Mouse (Mus musculus) frontal cortex, postnatal 14 days (tissue): Measurements from ENCODE around the gene P3h4.
A peak's percentile ranks its signal among the peaks of the same experiment; 100 is the strongest.

Experiments
- DNase-seq, 2 experiments: peaks; one replicate each; pipeline ENCODE4 v3.0.0; 2022; ENCODE audit warnings: low spot score in 2 of 2

P3h4 gene

GRCm38 (mm10) chr11:100408835-100409462 lies 5.7 kb downstream of the P3h4 start:
- no peak for DNase-seq

GRCm38 (mm10) chr11:100408076-100408834 lies 6.4 kb downstream of the P3h4 start:
- peak in 1 of 2 experiments; percentile 57 for DNase-seq

- DNase-seq, result no peak
Observed at GRCm38 (mm10) chr11:100406995-100407705, 7.5 kb downstream of the P3h4 start.

- DNase-seq, result no peak
Observed at GRCm38 (mm10) chr11:100406273-100406672, 8.4 kb downstream of the P3h4 start.

GRCm38 (mm10) chr11:100404456-100405074 lies 10.1 kb downstream of the P3h4 start:
- no peak for DNase-seq

GRCm38 (mm10) chr11:100403445-100404134 lies 11.0 kb downstream of the P3h4 start:
- no peak for DNase-seq

- no peak for DNase-seq
Observed at GRCm38 (mm10) chr11:100402682-100403081, 12.0 kb downstream of the P3h4 start.

GRCm38 (mm10) chr11:100402240-100402639 lies 12.4 kb downstream of the P3h4 start:
- no peak for DNase-seq

- DNase-seq, result no peak
Observed at GRCm38 (mm10) chr11:100400842-100401241, 13.8 kb downstream of the P3h4 start.

- DNase-seq, result no peak
Observed at GRCm38 (mm10) chr11:100399727-100400538, 14.7 kb downstream of the P3h4 start.

- no peak for DNase-seq
Observed at GRCm38 (mm10) chr11:100399320-100399719, 15.3 kb downstream of the P3h4 start.

- DNase-seq, result no peak
Observed at GRCm38 (mm10) chr11:100398517-100398916, 16.1 kb downstream of the P3h4 start.

- DNase-seq, result peak; percentile 99 to 100
Observed at GRCm38 (mm10) chr11:100397600-100398389, 16.8 kb downstream of the P3h4 start, which contains the start of gene Jup. Gene Jup, minus strand, starts transcription at chr11:100397763.

- DNase-seq, result no peak
Observed at GRCm38 (mm10) chr11:100396886-100397599, 17.6 kb downstream of the P3h4 start.

GRCm38 (mm10) chr11:100395861-100396631 lies 18.6 kb downstream of the P3h4 start:
- no peak for DNase-seq

- no peak for DNase-seq
Observed at GRCm38 (mm10) chr11:100395200-100395599, 19.4 kb downstream of the P3h4 start.

GRCm38 (mm10) chr11:100394353-100395074 lies 20.1 kb downstream of the P3h4 start:
- no peak for DNase-seq

- DNase-seq, result no peak
Observed at GRCm38 (mm10) chr11:100393733-100394132, 20.9 kb downstream of the P3h4 start.
